Mouse (Mus musculus) kidney, embryonic 14.5 days (tissue): ENCODE data around the gene Plcd4. TPM values are rescaled to one million over a fixed set of nuclear protein-coding genes. Genes with fewer than 3 reads are reported as not detected.

Experiments
- microRNA-seq: library from miRNA; unstranded; fragments of <30 nt; microRNA quantifications from one replicate; pipeline ENCODE4, GENCODE M21; 2016
- polyA plus RNA-seq: library from polyadenylated mRNA; unstranded; fragments of >200 nt; fragmentation: Nextera tagmentation; extraction: Ambion mirVana; gene quantifications from 2 replicates; pipeline ENCODE4 v1.2.1, GENCODE M21; 2014

Gene Plcd4
- polyA plus RNA-seq, 1 experiment from 2014 or later = 1.0 TPM

Small RNA genes lying within 50 kb of the gene (microRNA-seq; reads per million reads assigned to microRNA genes)
- not detected for gene Gm25035

Other genes starting within 250 kb of the Plcd4 start
- 16.3 and 18.1 TPM in 2 replicates for gene Tmbim1, start 237.3 kb upstream of the Plcd4 start, polyA plus RNA-seq
- 0.44 and 0.79 TPM in 2 replicates for gene Catip, start 180.8 kb upstream of the Plcd4 start, polyA plus RNA-seq
- gene Slc11a1, start 167.7 kb upstream of the Plcd4 start, polyA plus RNA-seq = 2.0 and 5.2 TPM in 2 replicates
- gene Ctdsp1, start 151.4 kb upstream of the Plcd4 start, polyA plus RNA-seq = 66.7 and 86.0 TPM in 2 replicates
- gene Vil1, start 133.5 kb upstream of the Plcd4 start, polyA plus RNA-seq = 2.8 and 6.7 TPM in 2 replicates
- gene Cnot9, start 36.8 kb upstream of the Plcd4 start, polyA plus RNA-seq = 76.1 and 92.9 TPM in 2 replicates
- 31.9 and 43.9 TPM in 2 replicates for gene Usp37, start 1.4 kb downstream of the Plcd4 start, polyA plus RNA-seq
- 5.8 and 10.5 TPM in 2 replicates for gene Zfp142, start 45.4 kb downstream of the Plcd4 start, polyA plus RNA-seq
- 14.4 and 18.9 TPM in 2 replicates for gene Bcs1l, start 45.4 kb downstream of the Plcd4 start, polyA plus RNA-seq
- 8.1 and 28.3 TPM in 2 replicates for gene Rnf25, start 58.5 kb downstream of the Plcd4 start, polyA plus RNA-seq
- gene Stk36, start 58.6 kb downstream of the Plcd4 start, polyA plus RNA-seq = 6.2 and 7.5 TPM in 2 replicates
- gene Ttll4, start 118.9 kb downstream of the Plcd4 start, polyA plus RNA-seq = 13.4 and 26.1 TPM in 2 replicates
- gene Cyp27a1, start 170.7 kb downstream of the Plcd4 start, polyA plus RNA-seq = 6.3 and 8.1 TPM in 2 replicates
- gene Prkag3, start 206.3 kb downstream of the Plcd4 start, polyA plus RNA-seq = 0.13 and 0.15 TPM in 2 replicates
- gene Wnt6, start 229.0 kb downstream of the Plcd4 start, polyA plus RNA-seq = 3.1 and 3.4 TPM in 2 replicates
- gene Wnt10a, start 248.6 kb downstream of the Plcd4 start, polyA plus RNA-seq = 0.70 and 0.91 TPM in 2 replicates